Mouse (Mus musculus) limb, embryonic 11.5 days (tissue): ENCODE measurements around the gene Arid5a. TPM values are rescaled to one million over a fixed set of nuclear protein-coding genes. Genes with fewer than 3 reads are reported as not detected.

ENCODE experiments used
- ATAC-seq: fragments of 200-750 bp; cut with Nextera tagmentation; 2 replicates; pipeline ENCODE4 v1.8.0; 2017; ENCODE audit warnings: low read depth; ENCODE audit not compliant: insufficient number of reproducible peaks, low FRiP score, low TSS enrichment
- DNase-seq: peaks from one replicate; pipeline ENCODE4 v3.0.0-alpha.2; 2015; ENCODE audit warnings: low spot score
- H3K27ac ChIP-seq: fragments of 300-500 bp; sonication (generic); replicated peaks from 2 replicates; pipeline ENCODE4 v1.5.1; 2014; ENCODE audit warnings: low read depth, mild to moderate bottlenecking, low read length
- H3K27me3 ChIP-seq: fragments of 300-500 bp; sonication (generic); 2 replicates; pipeline ENCODE4 v1.6.1; 2014; ENCODE audit warnings: mild to moderate bottlenecking, low read length, mixed read lengths; ENCODE audit not compliant: control insufficient read depth, insufficient read depth
- H3K36me3 ChIP-seq: fragments of 300-500 bp; sonication (generic); 2 replicates; pipeline ENCODE4 v1.6.1; 2014; ENCODE audit warnings: mild to moderate bottlenecking, low read length, moderate library complexity, mixed read lengths; ENCODE audit not compliant: control insufficient read depth, insufficient read depth
- H3K4me1 ChIP-seq: fragments of 300-500 bp; sonication (generic); 2 replicates; pipeline ENCODE4 v1.6.1; 2014; ENCODE audit warnings: low read length, mixed read lengths; ENCODE audit not compliant: control insufficient read depth, insufficient read depth
- H3K4me2 ChIP-seq: fragments of 300-500 bp; sonication (generic); 2 replicates; pipeline ENCODE4 v1.6.1; 2014; ENCODE audit warnings: low read depth, mild to moderate bottlenecking, moderate library complexity; ENCODE audit not compliant: severe bottlenecking
- H3K4me3 ChIP-seq: fragments of 300-500 bp; sonication (generic); 2 replicates; pipeline ENCODE4 v1.5.1; 2014; ENCODE audit warnings: low read depth, low read length
- H3K9ac ChIP-seq: fragments of 300-500 bp; sonication (generic); 2 replicates; pipeline ENCODE4 v1.6.1; 2014; ENCODE audit warnings: mild to moderate bottlenecking, low read length
- H3K9me3 ChIP-seq: fragments of 300-500 bp; sonication (generic); 2 replicates; pipeline ENCODE4 v1.6.1; 2016; ENCODE audit warnings: low read length; ENCODE audit not compliant: control insufficient read depth
- WGBS: fragments of 180-500 bp; shearing (Covaris S2); extraction: QIAGEN DNeasy Blood & Tissue Kit; methylation state at CpG from one replicate; pipeline ENCODE4 v1.1.7; 2014; 5-methylcytosine and 5-hydroxymethylcytosine counted together
- polyA plus RNA-seq: library from polyadenylated mRNA; unstranded; fragments of >200 nt; fragmentation: Nextera tagmentation; extraction: Ambion mirVana; gene quantifications from 2 replicates; pipeline ENCODE4 v1.2.1, GENCODE M21; 2014

The Arid5a gene
- polyA plus RNA-seq, 1 experiment from 2014 or later: 2.8 TPM

- WGBS: 70% methylated on average over 7 of the region's 7 CpGs
- H3K4me1 ChIP-seq: peaks cover 15% of the 10 kb centered on the region
- no peak overlapping the region for H3K4me2 ChIP-seq
- no peak overlapping the region for H3K27ac ChIP-seq
- peaks cover 14% of the 10 kb centered on the region for H3K27me3 ChIP-seq
- DNase-seq: no peak
- ATAC-seq: peak; percentile 22
- H3K9ac ChIP-seq: no peak overlapping the region
- H3K4me3 ChIP-seq: no peak overlapping the region
- H3K9me3 ChIP-seq: no peaks in the 10 kb centered on the region
- H3K36me3 ChIP-seq: no peaks in the 10 kb centered on the region
Measured at GRCm38 (mm10) chr1:36307121-36307494, 425 bp upstream of the Arid5a start.

GRCm38 (mm10) chr1:36308451-36308901 is 943 bp downstream of the Arid5a start:
- ATAC-seq (no peak), DNase-seq (no peak)
- 6% methylated on average over 12 of the region's 12 CpGs for WGBS
- Histone ChIP-seq H3K9ac (no peak overlapping the region), H3K9me3 (no peaks in the 10 kb centered on the region), H3K4me2 (peak overlapping the region; percentile 90), H3K27ac (no peak overlapping the region), H3K4me1 (peaks cover 15% of the 10 kb centered on the region), H3K27me3 (peaks cover 12% of the 10 kb centered on the region), H3K4me3 (peak overlapping the region; percentile 50), H3K36me3 (no peaks in the 10 kb centered on the region)

- Histone ChIP-seq H3K4me3 (no peak overlapping the region), H3K27ac (no peak overlapping the region), H3K27me3 (peaks cover 11% of the 10 kb centered on the region), H3K9ac (no peak overlapping the region), H3K4me2 (0 out of 2 replicates have a peak overlapping the region, but pooled peaks have one; percentile 10), H3K9me3 (no peaks in the 10 kb centered on the region), H3K36me3 (no peaks in the 10 kb centered on the region), H3K4me1 (peaks cover 15% of the 10 kb centered on the region)
- WGBS: 50% methylated on average over 9 of the region's 9 CpGs
- no peak for DNase-seq
- no peak for ATAC-seq
Measured at GRCm38 (mm10) chr1:36308966-36309475, 1.5 kb downstream of the Arid5a start.

GRCm38 (mm10) chr1:36309498-36309901 is 2.0 kb downstream of the Arid5a start:
- peaks cover 9% of the 10 kb centered on the region for H3K27me3 ChIP-seq
- no peak overlapping the region for H3K27ac ChIP-seq
- 0 out of 2 replicates have a peak overlapping the region, but pooled peaks have one; percentile 10 for H3K4me2 ChIP-seq
- no peaks in the 10 kb centered on the region for H3K36me3 ChIP-seq
- H3K9ac ChIP-seq: no peak overlapping the region
- no peak overlapping the region for H3K4me3 ChIP-seq
- DNase-seq (no peak), ATAC-seq (no peak)
- no peaks in the 10 kb centered on the region for H3K9me3 ChIP-seq
- H3K4me1 ChIP-seq: peaks cover 15% of the 10 kb centered on the region
- WGBS: 31% methylated on average over 3 of the region's 3 CpGs

GRCm38 (mm10) chr1:36314959-36315775 is 7.6 kb downstream of the Arid5a start:
- DNase-seq: no peak
- WGBS: 86% methylated on average over 11 of the region's 11 CpGs

GRCm38 (mm10) chr1:36315776-36316100 is 8.2 kb downstream of the Arid5a start:
- Histone ChIP-seq H3K4me1 (no peaks in the 10 kb centered on the region), H3K9me3 (no peaks in the 10 kb centered on the region), H3K4me3 (no peak overlapping the region), H3K9ac (no peak overlapping the region), H3K36me3 (no peaks in the 10 kb centered on the region), H3K27ac (no peak overlapping the region), H3K27me3 (no peaks in the 10 kb centered on the region), H3K4me2 (no peak overlapping the region)
- no peak for DNase-seq
- WGBS: 90% methylated on average over 2 of the region's 2 CpGs
- ATAC-seq: no peak

More at GRCm38 (mm10) chr1:36314959-36315775, 7.6 kb downstream of the Arid5a start:
- Histone ChIP-seq H3K27ac (no peak overlapping the region), H3K36me3 (no peaks in the 10 kb centered on the region), H3K4me3 (no peak overlapping the region), H3K4me2 (no peak overlapping the region), H3K9ac (no peak overlapping the region), H3K9me3 (no peaks in the 10 kb centered on the region), H3K27me3 (no peaks in the 10 kb centered on the region), H3K4me1 (no peaks in the 10 kb centered on the region)
- ATAC-seq: no peak

- no peak for ATAC-seq
- no peak overlapping the region for H3K9ac ChIP-seq
- no peak for DNase-seq
- H3K27ac ChIP-seq: no peak overlapping the region
- no peaks in the 10 kb centered on the region for H3K36me3 ChIP-seq
- no peaks in the 10 kb centered on the region for H3K9me3 ChIP-seq
- no peaks in the 10 kb centered on the region for H3K4me1 ChIP-seq
- H3K4me2 ChIP-seq: no peak overlapping the region
- 50% methylated on average over 2 of the region's 2 CpGs for WGBS
- H3K4me3 ChIP-seq: no peak overlapping the region
- H3K27me3 ChIP-seq: no peaks in the 10 kb centered on the region
Measured at GRCm38 (mm10) chr1:36321164-36321563, 13.6 kb downstream of the Arid5a start.

GRCm38 (mm10) chr1:36321829-36322573 is 14.5 kb downstream of the Arid5a start:
- H3K27me3 ChIP-seq: no peaks in the 10 kb centered on the region
- WGBS: 78% methylated on average over 11 of the region's 11 CpGs
- no peak overlapping the region for H3K9ac ChIP-seq
- no peaks in the 10 kb centered on the region for H3K36me3 ChIP-seq
- H3K9me3 ChIP-seq: no peaks in the 10 kb centered on the region
- H3K27ac ChIP-seq: no peak overlapping the region
- no peak overlapping the region for H3K4me2 ChIP-seq
- DNase-seq (no peak), ATAC-seq (no peak)
- H3K4me1 ChIP-seq: no peaks in the 10 kb centered on the region
- H3K4me3 ChIP-seq: no peak overlapping the region
